In genomic region chr7:27552070-27552469, GRCm38 (mm10) we compare ENCODE assay signal across 10 mouse cellular contexts. TPM values are rescaled to one million over a fixed set of nuclear protein-coding genes. Genes with fewer than 3 reads are reported as not detected.
DNase-seq lines count a peak whose midpoint lies in the region; ATAC-seq and TF ChIP-seq lines count a peak whose summit lies in the region.
"Had no signal": no experiment of that assay in that cellular context is flagged by ENCODE, and none has a peak within 500 bp of the region (broad histone marks: within the 10 kb centered on the region; RNA-seq: fewer than 3 reads in every experiment).

No protein-coding gene starts in this region.

- peak overlapping the region; percentile 33 for H3K27ac ChIP-seq in lung, postnatal 0 days (ENCODE audit: low read length)
- H3K27ac ChIP-seq in forebrain, embryonic 16.5 days (ENCODE audit: low read length), result no peak overlapping the region
- no peak overlapping the region; the same call in 1 of the 2 replicates for H3K27ac ChIP-seq in liver, embryonic 14.5 days
- no peak overlapping the region for H3K27ac ChIP-seq in stomach, embryonic 16.5 days (ENCODE audit: low read length)

- no peak for ATAC-seq in lung, postnatal 0 days
- ATAC-seq in forebrain, embryonic 16.5 days, result no peak
- ATAC-seq in liver, embryonic 14.5 days (ENCODE audit: insufficient read depth), result no peak
- ATAC-seq in stomach, embryonic 16.5 days (ENCODE audit: insufficient read depth, low FRiP score), result no peak
- ATAC-seq in frontal cortex, adult (ENCODE audit: low TSS enrichment), result no peak

- DNase-seq in lung, postnatal 0 days (ENCODE audit: low spot score), result no peak
- DNase-seq in lung, postnatal 4 days, result no peak
- DNase-seq in liver, embryonic 14.5 days (ENCODE audit: low read depth in 3 of 3, low spot score in 3 of 3), result no peak
- DNase-seq in gastrocnemius, postnatal 36 days, result no peak
- DNase-seq in layer of hippocampus, adult 9-11 months, result no peak
- DNase-seq: adrenal gland, adult 8-10 months; right cerebral cortex, postnatal 4 days had no signal

- WGBS in lung, postnatal 0 days, result 38% methylated on average over 5 of the region's 5 CpGs
- 53% methylated on average over 5 of the region's 5 CpGs for WGBS in forebrain, embryonic 16.5 days
- 45% methylated on average over 5 of the region's 5 CpGs for WGBS in liver, embryonic 14.5 days (ENCODE audit: insufficient replicate concordance)
- WGBS in stomach, embryonic 16.5 days, result 50% methylated on average over 5 of the region's 5 CpGs

- no peaks in the 10 kb centered on the region for H3K36me3 ChIP-seq in lung, postnatal 0 days (ENCODE audit: insufficient read depth, low read length)
- H3K36me3 ChIP-seq in forebrain, embryonic 16.5 days (ENCODE audit: control insufficient read depth, insufficient read depth), result no peaks in the 10 kb centered on the region
- peaks cover 8% of the 10 kb centered on the region for H3K36me3 ChIP-seq in liver, embryonic 14.5 days (replicated peaks; ENCODE audit: control insufficient read depth, insufficient read depth, low read depth)
- no peaks in the 10 kb centered on the region for H3K36me3 ChIP-seq in stomach, embryonic 16.5 days (ENCODE audit: control insufficient read depth, insufficient read depth, low read length)

- no peaks in the 10 kb centered on the region for H3K27me3 ChIP-seq in lung, postnatal 0 days (replicated peaks; ENCODE audit: insufficient read depth, low read length)
- H3K27me3 ChIP-seq in forebrain, embryonic 16.5 days (replicated peaks; ENCODE audit: control insufficient read depth, insufficient read depth, low read length), result no peaks in the 10 kb centered on the region
- H3K27me3 ChIP-seq in liver, embryonic 14.5 days (ENCODE audit: control insufficient read depth, insufficient read depth, low read length), result no peaks in the 10 kb centered on the region
- H3K27me3 ChIP-seq in stomach, embryonic 16.5 days (ENCODE audit: control insufficient read depth, insufficient read depth, low read length), result no peaks in the 10 kb centered on the region

- no peaks in the 10 kb centered on the region for H3K9me3 ChIP-seq in lung, postnatal 0 days (ENCODE audit: low read length)
- no peaks in the 10 kb centered on the region for H3K9me3 ChIP-seq in forebrain, embryonic 16.5 days (ENCODE audit: control insufficient read depth, low read length)
- H3K9me3 ChIP-seq in liver, embryonic 14.5 days (ENCODE audit: control insufficient read depth, low read length), result no peaks in the 10 kb centered on the region
- H3K9me3 ChIP-seq in stomach, embryonic 16.5 days (replicated peaks; ENCODE audit: control insufficient read depth, low read length), result no peaks in the 10 kb centered on the region

- no peak for TF ChIP-seq CTCF in lung, postnatal 0 days (IDR thresholded peaks at IDR 0.05)
- TF ChIP-seq CTCF in liver, embryonic 14.5 days (IDR thresholded peaks at IDR 0.05; ENCODE audit: low read depth), result no peak

- no peak overlapping the region; the same call in 1 of the 2 replicates for H3K9ac ChIP-seq in lung, postnatal 0 days (replicated peaks; ENCODE audit: low read depth)
- no peak overlapping the region for H3K9ac ChIP-seq in forebrain, embryonic 16.5 days (replicated peaks; ENCODE audit: low read depth, low read length)
- H3K9ac ChIP-seq in liver, embryonic 14.5 days (replicated peaks), result peak overlapping the region; percentile 85; the same call in 1 of the 2 replicates
- peak overlapping the region; percentile 75 for H3K9ac ChIP-seq in stomach, embryonic 16.5 days (ENCODE audit: low read length)

- H3K4me1 ChIP-seq in lung, postnatal 0 days (ENCODE audit: insufficient read depth, low read depth, low read length), result no peaks in the 10 kb centered on the region; the same call in 1 of the 2 replicates
- peaks cover 18% of the 10 kb centered on the region for H3K4me1 ChIP-seq in forebrain, embryonic 16.5 days (replicated peaks; ENCODE audit: control insufficient read depth, insufficient read depth, low read length)
- H3K4me1 ChIP-seq in liver, embryonic 14.5 days (replicated peaks; ENCODE audit: control insufficient read depth in 2 of 2, insufficient read depth in 2 of 2, low read length in 1 of 2), result peaks cover 7 to 11% of the 10 kb centered on the region in 2 experiments
- peaks cover 4% of the 10 kb centered on the region; the same call in 1 of the 2 replicates for H3K4me1 ChIP-seq in stomach, embryonic 16.5 days (ENCODE audit: control insufficient read depth, insufficient read depth, low read length)

- intact Hi-C loops in gastrocnemius, postnatal 36 days (cut with DNase I), result no loop called here

- H3K4me2 ChIP-seq in lung, postnatal 0 days (replicated peaks; ENCODE audit: low read depth, low read length), result peak overlapping the region; percentile 74; the same call in 1 of the 2 replicates
- H3K4me2 ChIP-seq in forebrain, embryonic 16.5 days (ENCODE audit: low read length), result peak overlapping the region; percentile 78
- peak overlapping the region; percentile 93 for H3K4me2 ChIP-seq in liver, embryonic 14.5 days (ENCODE audit: low read depth)
- peak overlapping the region; percentile 92 for H3K4me2 ChIP-seq in stomach, embryonic 16.5 days (ENCODE audit: low read depth, low read length)

- H3K4me3 ChIP-seq in lung, postnatal 0 days (ENCODE audit: low read depth, low read length), result peak overlapping the region; percentile 62; the same call in 1 of the 2 replicates
- H3K4me3 ChIP-seq in forebrain, embryonic 16.5 days (replicated peaks; ENCODE audit: low read length), result peak overlapping the region; percentile 77; the same call in 1 of the 2 replicates
- peak overlapping the region in 1 of 2 experiments; percentile 95; a peak in 2 of 4 replicates for H3K4me3 ChIP-seq in liver, embryonic 14.5 days (ENCODE audit: insufficient read depth in 1 of 2, low read depth in 2 of 2, low read length in 2 of 2)
- peak overlapping the region; percentile 95 for H3K4me3 ChIP-seq in stomach, embryonic 16.5 days (replicated peaks; ENCODE audit: low read length)

- TF ChIP-seq EP300 in lung, postnatal 0 days (IDR thresholded peaks at IDR 0.05), result no peak
- TF ChIP-seq EP300 in liver, embryonic 14.5 days (IDR thresholded peaks at IDR 0.05; ENCODE audit: low read depth), result no peak

RNA-seq across cellular contexts. Expression of gene Pld3, which starts 0.9 kb away (rescaled TPM):
- 92.4 and 94.5 TPM in 2 replicates for polyA plus RNA-seq in lung, postnatal 0 days (2015; fragmentation: Nextera tagmentation; extraction: Ambion mirVana)
- polyA plus RNA-seq in forebrain, embryonic 16.5 days (2015; fragmentation: Nextera tagmentation; extraction: Ambion mirVana), result 109 and 139 TPM in 2 replicates
- 48.9 and 55.9 TPM in 2 replicates for polyA plus RNA-seq in liver, embryonic 14.5 days (2012; rRNA removed)
- 55.0 TPM in 2 replicates for polyA plus RNA-seq in liver, embryonic 14.5 days (2014; fragmentation: Nextera tagmentation; extraction: Ambion mirVana)
- 93.5 and 107 TPM in 2 replicates for polyA plus RNA-seq in stomach, embryonic 16.5 days (2015; fragmentation: Nextera tagmentation; extraction: Ambion mirVana)
- 10 to 100 TPM; 12.6 to 13.6 TPM for total RNA-seq in gastrocnemius, postnatal 36 days (2021)

RNA-seq across cellular contexts. Expression of gene 2310022A10Rik, which starts 1.0 kb away (rescaled TPM):
- 10.5 and 12.3 TPM in 2 replicates for polyA plus RNA-seq in lung, postnatal 0 days (2015; fragmentation: Nextera tagmentation; extraction: Ambion mirVana)
- 39.1 and 40.2 TPM in 2 replicates for polyA plus RNA-seq in forebrain, embryonic 16.5 days (2015; fragmentation: Nextera tagmentation; extraction: Ambion mirVana)
- polyA plus RNA-seq in liver, embryonic 14.5 days (2012; rRNA removed), result 13.8 and 14.9 TPM in 2 replicates
- polyA plus RNA-seq in liver, embryonic 14.5 days (2014; fragmentation: Nextera tagmentation; extraction: Ambion mirVana), result 12.7 and 14.6 TPM in 2 replicates
- 23.0 and 25.6 TPM in 2 replicates for polyA plus RNA-seq in stomach, embryonic 16.5 days (2015; fragmentation: Nextera tagmentation; extraction: Ambion mirVana)
- 100 to 1,000 TPM in 1 of 2 experiments, 10 to 100 TPM in 1; 96.8 to 127 TPM for total RNA-seq in gastrocnemius, postnatal 36 days (2021)

RNA-seq across cellular contexts. Expression of gene Hipk4, which starts 29.0 kb away (rescaled TPM):
- 0.27 and 0.31 TPM in 2 replicates for polyA plus RNA-seq in lung, postnatal 0 days (2015; fragmentation: Nextera tagmentation; extraction: Ambion mirVana)
- 0.24 and 0.67 TPM in 2 replicates for polyA plus RNA-seq in forebrain, embryonic 16.5 days (2015; fragmentation: Nextera tagmentation; extraction: Ambion mirVana)
- 0.49 and 0.50 TPM in 2 replicates for polyA plus RNA-seq in liver, embryonic 14.5 days (2012; rRNA removed)
- polyA plus RNA-seq in liver, embryonic 14.5 days (2014; fragmentation: Nextera tagmentation; extraction: Ambion mirVana), result 0.06 TPM in 1 of 2 replicates, not detected in the other
- polyA plus RNA-seq in stomach, embryonic 16.5 days (2015; fragmentation: Nextera tagmentation; extraction: Ambion mirVana), result 0.35 and 0.79 TPM in 2 replicates
- total RNA-seq in gastrocnemius, postnatal 36 days (2021), result under 1 TPM; 0.07 to 0.08 TPM

RNA-seq across cellular contexts. Expression of gene Akt2, which starts 39.3 kb away (rescaled TPM):
- 64.1 and 72.9 TPM in 2 replicates for polyA plus RNA-seq in lung, postnatal 0 days (2015; fragmentation: Nextera tagmentation; extraction: Ambion mirVana)
- 83.7 and 99.3 TPM in 2 replicates for polyA plus RNA-seq in forebrain, embryonic 16.5 days (2015; fragmentation: Nextera tagmentation; extraction: Ambion mirVana)
- polyA plus RNA-seq in liver, embryonic 14.5 days (2012; rRNA removed), result 21.5 and 23.2 TPM in 2 replicates
- polyA plus RNA-seq in liver, embryonic 14.5 days (2014; fragmentation: Nextera tagmentation; extraction: Ambion mirVana), result 21.5 and 23.8 TPM in 2 replicates
- polyA plus RNA-seq in stomach, embryonic 16.5 days (2015; fragmentation: Nextera tagmentation; extraction: Ambion mirVana), result 79.0 and 84.6 TPM in 2 replicates
- total RNA-seq in gastrocnemius, postnatal 36 days (2021), result 100 to 1,000 TPM; 135 to 142 TPM

RNA-seq across cellular contexts. Expression of gene Prx, which starts 52.9 kb away (rescaled TPM):
- polyA plus RNA-seq in lung, postnatal 0 days (2015; fragmentation: Nextera tagmentation; extraction: Ambion mirVana), result 73.2 and 75.2 TPM in 2 replicates
- 1.1 and 1.3 TPM in 2 replicates for polyA plus RNA-seq in forebrain, embryonic 16.5 days (2015; fragmentation: Nextera tagmentation; extraction: Ambion mirVana)
- 0.55 and 0.73 TPM in 2 replicates for polyA plus RNA-seq in liver, embryonic 14.5 days (2012; rRNA removed)
- polyA plus RNA-seq in liver, embryonic 14.5 days (2014; fragmentation: Nextera tagmentation; extraction: Ambion mirVana), result 0.23 and 0.29 TPM in 2 replicates
- 3.7 and 4.0 TPM in 2 replicates for polyA plus RNA-seq in stomach, embryonic 16.5 days (2015; fragmentation: Nextera tagmentation; extraction: Ambion mirVana)
- 10 to 100 TPM in 1 of 2 experiments, 1 to 10 TPM in 1; 4.6 to 10.7 TPM for total RNA-seq in gastrocnemius, postnatal 36 days (2021)

Comparison
In these comparisons a context has a peak if more than half of its experiments do, and no peak if none do; other contexts are left out.
1. H3K9ac ChIP-seq: peak in liver, embryonic 14.5 days (single experiment) and stomach, embryonic 16.5 days (single experiment); none in lung, postnatal 0 days (single experiment) and forebrain, embryonic 16.5 days (single experiment).
2. Peak in every context shown above with its lines, with median percentiles within 50 percentile points of each other: H3K4me2 ChIP-seq.